Mouse (Mus musculus) bone marrow, adult 2 months (tissue): ENCODE results near the gene Mpzl2. TPM values are rescaled to one million over a fixed set of nuclear protein-coding genes. Genes with fewer than 3 reads are reported as not detected.
"Not testable (repeated sequence)": the region's sequence is repeated elsewhere in the genome, so short reads cannot be mapped to it uniquely, and the experiment has no call there.

Experiments used
- H3K27ac ChIP-seq: fragments of 200-500 bp; 2 replicates; pipeline ENCODE4 v1.5.1; 2012; ENCODE audit warnings: low read depth, mild to moderate bottlenecking, control low read depth, inconsistent platforms, low read length; ENCODE audit not compliant: control insufficient read depth, poor library complexity, insufficient read depth
- H3K4me1 ChIP-seq: fragments of 200-500 bp; 2 replicates; pipeline ENCODE4 v1.6.1; 2011; ENCODE audit warnings: low read length; ENCODE audit not compliant: control insufficient read depth, insufficient read depth
- H3K4me3 ChIP-seq: fragments of 200-500 bp; replicated peaks from 2 replicates; pipeline ENCODE3; 2011; ENCODE audit warnings: mild to moderate bottlenecking, low read depth, low read length, control low read depth; ENCODE audit not compliant: control insufficient read depth
- CTCF ChIP-seq: fragments of 200-500 bp; IDR thresholded peaks from 2 replicates; pipeline ENCODE4 v1.5.1; 2011; ENCODE audit warnings: low read length, control low read depth; ENCODE audit not compliant: control insufficient read depth, insufficient read depth
- POLR2A ChIP-seq: fragments of 200-500 bp; IDR thresholded peaks from 2 replicates; pipeline ENCODE4 v1.6.1; 2011; ENCODE audit warnings: low read depth, mild to moderate bottlenecking, control low read depth, low read length, borderline replicate concordance; ENCODE audit not compliant: control insufficient read depth
- WGBS: fragments of 180-500 bp; shearing (Covaris S2); methylation state at CpG from one replicate; pipeline ENCODE4 v1.1.7; 2018; 5-methylcytosine and 5-hydroxymethylcytosine counted together
- polyA plus RNA-seq: library from polyadenylated mRNA; stranded (reverse); fragments of >200 nt; gene quantifications from 2 replicates; pipeline ENCODE4 v1.2.4, GENCODE M21; 2011; ENCODE audit warnings: low replicate concordance; ENCODE audit not compliant: missing spikeins, insufficient read depth, insufficient read length

Gene Mpzl2
- polyA plus RNA-seq, 1 experiment: 2.2 TPM

- Histone ChIP-seq H3K27ac (no peak overlapping the region), H3K4me3 (no peak overlapping the region), H3K4me1 (no peaks in the 10 kb centered on the region)
- WGBS: 74% methylated on average over 11 of the region's 11 CpGs
- TF ChIP-seq CTCF (no peak), POLR2A (no peak)
Measured at GRCm38 (mm10) chr9:45018031-45018430, 21.6 kb upstream of the Mpzl2 start.

- 4% methylated on average over 3 of the region's 3 CpGs for WGBS
- TF ChIP-seq CTCF (peak; percentile 55), POLR2A (no peak)
- H3K27ac ChIP-seq: no peak overlapping the region
- no peak overlapping the region for H3K4me3 ChIP-seq
- H3K4me1 ChIP-seq: no peaks in the 10 kb centered on the region
Measured at GRCm38 (mm10) chr9:45022800-45023199, 16.8 kb upstream of the Mpzl2 start.

- Histone ChIP-seq H3K4me1 (no peaks in the 10 kb centered on the region), H3K27ac (no peak overlapping the region), H3K4me3 (no peak overlapping the region)
- WGBS: 55% methylated on average over 3 of the region's 3 CpGs
- no peak for TF ChIP-seq CTCF
- no peak for TF ChIP-seq POLR2A
Measured at GRCm38 (mm10) chr9:45023638-45024037, 16.0 kb upstream of the Mpzl2 start.

- H3K4me1 ChIP-seq: no peaks in the 10 kb centered on the region
- H3K4me3 ChIP-seq: no peak overlapping the region
- H3K27ac ChIP-seq: no peak overlapping the region
- WGBS: 74% methylated on average over 2 of the region's 2 CpGs
- TF ChIP-seq POLR2A (no peak), CTCF (no peak)
Measured at GRCm38 (mm10) chr9:45024187-45024586, 15.4 kb upstream of the Mpzl2 start.

- H3K4me3 ChIP-seq: no peak overlapping the region
- no peaks in the 10 kb centered on the region for H3K4me1 ChIP-seq
- WGBS: 23% methylated on average over 8 of the region's 8 CpGs
- no peak overlapping the region for H3K27ac ChIP-seq
- TF ChIP-seq POLR2A (no peak), CTCF (no peak)
Measured at GRCm38 (mm10) chr9:45027376-45027775, 12.2 kb upstream of the Mpzl2 start.

- 40% methylated on average over 6 of the region's 6 CpGs for WGBS
- H3K27ac ChIP-seq: no peak overlapping the region
- no peak for TF ChIP-seq POLR2A
- no peak overlapping the region for H3K4me3 ChIP-seq
- H3K4me1 ChIP-seq: no peaks in the 10 kb centered on the region
Measured at GRCm38 (mm10) chr9:45030341-45030740, 9.3 kb upstream of the Mpzl2 start.

- 75% methylated on average over 2 of the region's 2 CpGs for WGBS
- TF ChIP-seq POLR2A (no peak), CTCF (no peak)
- Histone ChIP-seq H3K27ac (no peak overlapping the region), H3K4me1 (no peaks in the 10 kb centered on the region), H3K4me3 (no peak overlapping the region)
Measured at GRCm38 (mm10) chr9:45032261-45032660, 7.3 kb upstream of the Mpzl2 start.

- no peak overlapping the region for H3K27ac ChIP-seq
- no peak overlapping the region for H3K4me3 ChIP-seq
- TF ChIP-seq CTCF (no peak), POLR2A (no peak)
- H3K4me1 ChIP-seq: no peaks in the 10 kb centered on the region
- WGBS: 76% methylated on average over 3 of the region's 3 CpGs
Measured at GRCm38 (mm10) chr9:45034526-45034925, 5.1 kb upstream of the Mpzl2 start.

- not testable (repeated sequence) for H3K27ac ChIP-seq, H3K4me3 ChIP-seq, H3K4me1 ChIP-seq
- 29% methylated on average over 1 of the region's 1 CpGs for WGBS
Measured at GRCm38 (mm10) chr9:45037803-45038202, 1.8 kb upstream of the Mpzl2 start.
